Comparison of ENCODE assay signal across 8 mouse cellular contexts in the genomic region with DNA sequence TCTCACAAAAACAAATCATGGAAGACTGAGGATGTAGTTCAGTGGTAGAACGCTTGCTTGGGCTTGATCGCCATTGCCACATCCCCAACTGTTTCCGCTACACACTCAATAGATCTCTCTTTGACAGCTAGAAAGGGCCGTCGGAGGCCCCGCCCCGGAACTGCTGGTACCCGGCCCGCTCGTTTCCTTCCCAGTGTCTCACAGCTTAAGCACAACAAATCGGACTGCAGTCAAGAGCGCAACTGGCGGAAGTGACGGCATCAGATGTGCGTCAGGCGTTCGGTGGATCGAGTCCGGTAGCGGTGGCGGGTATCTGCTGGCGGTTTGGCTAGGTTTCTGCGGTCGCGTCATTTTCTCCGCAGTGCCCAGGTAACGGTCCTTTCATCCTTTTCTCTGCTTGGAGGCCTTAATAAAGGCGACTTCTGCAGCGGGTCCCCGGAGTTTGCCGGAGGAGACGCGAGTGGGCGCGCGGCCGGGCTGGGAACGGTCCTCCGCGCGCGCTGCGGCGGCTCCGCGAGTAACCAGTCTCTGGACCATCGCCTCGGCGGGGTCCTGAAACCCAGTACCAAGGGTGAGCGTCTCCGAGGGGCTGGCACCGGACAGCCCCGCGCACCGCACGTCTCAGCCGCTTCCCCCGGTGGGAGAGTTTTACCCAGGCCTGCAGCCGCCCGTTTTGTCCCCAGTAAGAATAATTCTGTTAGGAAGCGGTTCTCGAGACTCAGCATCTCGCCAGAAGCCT. TPM values are rescaled to one million over a fixed set of nuclear protein-coding genes. Genes with fewer than 3 reads are reported as not detected.
A peak's percentile ranks its signal among the peaks of the same experiment; 100 is the strongest.
DNase-seq lines count a peak whose midpoint lies in the region; ATAC-seq lines count a peak whose summit lies in the region.

A gene (minus strand): TSS at position 96 of the 739 bp plus-strand sequence.
A gene (plus strand): TSS at position 233 of the 739 bp plus-strand sequence.

- peak within 1 kb of the TSS; percentile 73 for H3K27ac ChIP-seq in forebrain, embryonic 14.5 days (ENCODE audit: low read depth, low read length)
- peak within 1 kb of the TSS; percentile 92 for H3K27ac ChIP-seq in neural tube, embryonic 15.5 days (replicated peaks)

- peak within 1 kb of the TSS; percentile 94 for H3K4me2 ChIP-seq in forebrain, embryonic 14.5 days (ENCODE audit: low read length)
- H3K4me2 ChIP-seq in neural tube, embryonic 15.5 days: peak within 1 kb of the TSS; percentile 90

- peak within 1 kb of the TSS; percentile 95 for H3K4me3 ChIP-seq in forebrain, embryonic 14.5 days (ENCODE audit: low read depth, low read length)
- H3K4me3 ChIP-seq in neural tube, embryonic 15.5 days (replicated peaks): peak within 1 kb of the TSS; percentile 95

- H3K27me3 ChIP-seq in forebrain, embryonic 14.5 days (replicated peaks; ENCODE audit: control insufficient read depth, insufficient read depth, low read length): no peaks in the 10 kb centered on the region
- H3K27me3 ChIP-seq in neural tube, embryonic 15.5 days (replicated peaks): no peaks in the 10 kb centered on the region

- peak; percentile 99 for DNase-seq in ES-CJ7 (ENCODE audit: low read depth, low spot score)
- peak; percentile 93 for DNase-seq in cerebellum, adult 11 months
- DNase-seq in forebrain, embryonic 14.5 days (ENCODE audit: low spot score): peak; percentile 99
- DNase-seq in heart, postnatal 14 days: peak; percentile 95 to 98
- DNase-seq in layer of hippocampus, adult 11-12 months (ENCODE audit: low spot score): peak; percentile 98
- DNase-seq in lung, adult 18-20 months: peak; percentile 98
- peak; percentile 97 for DNase-seq in testis, postnatal 14 days (ENCODE audit: low spot score)

- intact Hi-C loops in heart, postnatal 14 days (cut with DNase I): no loop called here

- peaks cover 28% of the 10 kb centered on the region for H3K36me3 ChIP-seq in forebrain, embryonic 14.5 days (ENCODE audit: control insufficient read depth, insufficient read depth, low read length)
- peaks cover 17% of the 10 kb centered on the region for H3K36me3 ChIP-seq in neural tube, embryonic 15.5 days

- peak; percentile 95 for ATAC-seq in forebrain, embryonic 14.5 days
- peak; percentile 92 for ATAC-seq in neural tube, embryonic 15.5 days (ENCODE audit: low FRiP score)

- peaks cover 32% of the 10 kb centered on the region for H3K4me1 ChIP-seq in forebrain, embryonic 14.5 days (ENCODE audit: control insufficient read depth, insufficient read depth, low read length)
- peaks cover 43% of the 10 kb centered on the region for H3K4me1 ChIP-seq in neural tube, embryonic 15.5 days

- WGBS in forebrain, embryonic 14.5 days: 1% methylated on average over 63 of the region's 63 CpGs
- under 1% methylated on average over 60 of the region's 63 CpGs for WGBS in neural tube, embryonic 15.5 days

- H3K9ac ChIP-seq in forebrain, embryonic 14.5 days (ENCODE audit: low read length): peak within 1 kb of the TSS; percentile 86
- H3K9ac ChIP-seq in neural tube, embryonic 15.5 days (replicated peaks): peak within 1 kb of the TSS; percentile 81

- no peaks in the 10 kb centered on the region for H3K9me3 ChIP-seq in forebrain, embryonic 14.5 days (replicated peaks; ENCODE audit: control insufficient read depth, low read length)
- no peaks in the 10 kb centered on the region for H3K9me3 ChIP-seq in neural tube, embryonic 15.5 days (replicated peaks)

RNA-seq across cellular contexts. Expression of the first gene that starts in this region (rescaled TPM):
- polyA plus RNA-seq in forebrain, embryonic 14.5 days (2014; fragmentation: Nextera tagmentation; extraction: Ambion mirVana): 283 and 324 TPM in 2 replicates
- 100 to 1,000 TPM; 120 to 125 TPM for total RNA-seq in heart, postnatal 14 days (2021)
- 247 and 250 TPM in 2 replicates for polyA plus RNA-seq in neural tube, embryonic 15.5 days (2015; fragmentation: Nextera tagmentation; extraction: Ambion mirVana)

RNA-seq across cellular contexts. Expression of the second gene that starts in this region (rescaled TPM):
- polyA plus RNA-seq in forebrain, embryonic 14.5 days (2014; fragmentation: Nextera tagmentation; extraction: Ambion mirVana): 77.2 and 82.5 TPM in 2 replicates
- total RNA-seq in heart, postnatal 14 days (2021): 10 to 100 TPM; 12.3 to 14.5 TPM
- 48.8 and 51.7 TPM in 2 replicates for polyA plus RNA-seq in neural tube, embryonic 15.5 days (2015; fragmentation: Nextera tagmentation; extraction: Ambion mirVana)

Comparison
In these comparisons a context has a peak if more than half of its experiments do, and no peak if none do; other contexts are left out.
1. Peak in every context shown above with its lines: DNase-seq, ATAC-seq, H3K4me3 ChIP-seq and H3K27ac ChIP-seq.